Mouse (Mus musculus): ENCODE results near the gene Sgpp1. TPM values are rescaled to one million over a fixed set of nuclear protein-coding genes. Genes with fewer than 3 reads are reported as not detected.
"Not testable (repeated sequence)": the region's sequence is repeated elsewhere in the genome, so short reads cannot be mapped to it uniquely, and the experiment has no call there.

Sgpp1 gene
- total and polyA plus RNA-seq, 2 experiments from 2014 or later = 15.2 to 35.9 TPM

DNA sequence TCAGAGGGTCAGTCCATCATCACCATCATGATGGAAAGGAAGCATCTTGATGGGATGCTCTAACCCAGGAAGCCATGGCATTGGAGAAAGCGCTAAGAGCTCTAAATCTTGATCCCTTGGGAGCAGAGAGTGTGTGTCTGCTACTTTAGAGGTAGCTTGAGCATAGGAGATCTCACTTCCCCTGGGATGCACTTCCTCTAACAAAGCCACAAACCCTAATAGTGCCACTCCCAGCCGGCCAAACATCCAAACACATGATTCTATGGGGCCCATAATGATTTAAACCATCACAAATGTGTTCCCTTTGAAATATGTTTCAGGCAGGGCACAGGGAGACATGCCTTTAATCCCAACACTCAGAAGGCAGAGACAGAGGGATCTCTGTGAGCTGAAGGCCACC lies 46.5 kb downstream of the Sgpp1 start:
- no peak for TF ChIP-seq CTCF (IDR thresholded peaks at IDR 0.05)
- Histone ChIP-seq H3K9me3 (ENCODE audit: low read length) (no peaks in the 10 kb centered on the region), H3K4me2 (ENCODE audit: low read depth, low read length, poor library complexity, severe bottlenecking) (no peak overlapping the region), H3K9ac (replicated peaks; ENCODE audit: low read length, poor library complexity, severe bottlenecking) (no peak overlapping the region), H3K4me1 (ENCODE audit: insufficient read depth, low read length) (no peaks in the 10 kb centered on the region), H3K27ac (ENCODE audit: low read depth, low read length) (no peak overlapping the region), H3K36me3 (ENCODE audit: insufficient read depth, low read length) (no peaks in the 10 kb centered on the region), H3K27me3 (ENCODE audit: insufficient read depth, low read length) (no peaks in the 10 kb centered on the region), H3K4me3 (ENCODE audit: low read depth, low read length) (no peak overlapping the region)
- ATAC-seq (ENCODE audit: low FRiP score) = no peak
- 89% methylated on average over 2 of the region's 2 CpGs for WGBS
- DNase-seq (ENCODE audit: low spot score) = no peak

DNA sequence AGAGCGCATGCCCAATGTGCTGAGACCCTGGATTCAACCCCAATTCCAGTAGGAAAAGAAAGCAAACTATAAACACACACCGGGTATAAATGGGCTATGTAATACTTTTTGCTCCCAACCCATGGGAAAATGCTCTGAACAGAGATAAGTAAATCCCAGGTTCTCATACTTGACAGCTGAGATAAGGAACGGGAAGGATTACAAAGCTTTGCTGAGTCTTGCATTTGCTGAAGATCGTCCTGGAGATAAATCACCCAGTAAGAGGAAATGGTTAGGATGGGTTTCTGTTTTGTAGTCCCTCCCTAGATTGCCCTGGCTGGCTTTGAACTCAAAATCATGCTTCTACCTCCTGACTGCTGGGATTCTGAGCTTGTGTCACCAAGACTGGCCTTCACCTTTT lies 48.2 kb downstream of the Sgpp1 start:
- H3K27ac ChIP-seq (ENCODE audit: low read depth, low read length) = no peak overlapping the region
- H3K4me1 ChIP-seq (ENCODE audit: insufficient read depth, low read length) = no peaks in the 10 kb centered on the region
- TF ChIP-seq CTCF (IDR thresholded peaks at IDR 0.05) = no peak
- ATAC-seq (ENCODE audit: low FRiP score) (no peak), DNase-seq (ENCODE audit: low spot score) (no peak)
- no peak overlapping the region for H3K4me2 ChIP-seq (ENCODE audit: low read depth, low read length, poor library complexity, severe bottlenecking)
- H3K4me3 ChIP-seq (ENCODE audit: low read depth, low read length) = no peak overlapping the region
- no peak overlapping the region for H3K9ac ChIP-seq (replicated peaks; ENCODE audit: low read length, poor library complexity, severe bottlenecking)
- H3K27me3 ChIP-seq (ENCODE audit: insufficient read depth, low read length) = no peaks in the 10 kb centered on the region
- WGBS = 70% methylated on average over 4 of the region's 4 CpGs
- H3K9me3 ChIP-seq (ENCODE audit: low read length) = no peaks in the 10 kb centered on the region
- no peaks in the 10 kb centered on the region for H3K36me3 ChIP-seq (ENCODE audit: insufficient read depth, low read length)

DNA sequence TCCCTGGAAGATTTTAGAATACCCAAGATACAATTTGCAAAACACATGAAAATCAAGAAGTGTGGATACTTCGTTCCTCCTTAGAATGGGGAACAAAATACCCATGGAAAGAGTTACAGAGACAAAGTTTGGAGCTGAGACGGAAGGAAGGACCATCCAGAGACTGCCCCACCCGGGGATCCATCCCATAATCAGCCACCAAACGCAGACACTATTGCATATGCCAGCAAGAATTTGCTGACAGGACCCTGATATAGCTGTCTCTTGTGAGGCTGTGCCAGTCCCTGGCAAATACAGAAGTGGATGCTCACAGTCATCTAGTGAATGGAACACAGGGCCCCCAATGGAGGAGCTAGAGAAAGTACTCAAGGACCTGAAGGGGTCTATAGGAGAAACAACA lies 51.5 kb downstream of the Sgpp1 start:
- H3K9ac ChIP-seq (replicated peaks; ENCODE audit: low read length, poor library complexity, severe bottlenecking); DNase-seq (ENCODE audit: low spot score); H3K27ac ChIP-seq (ENCODE audit: low read depth, low read length); H3K9me3 ChIP-seq (ENCODE audit: low read length); H3K27me3 ChIP-seq (ENCODE audit: insufficient read depth, low read length); H3K4me3 ChIP-seq (ENCODE audit: low read depth, low read length); H3K4me1 ChIP-seq (ENCODE audit: insufficient read depth, low read length); ATAC-seq (ENCODE audit: low FRiP score); H3K36me3 ChIP-seq (ENCODE audit: insufficient read depth, low read length); H3K4me2 ChIP-seq (ENCODE audit: low read depth, low read length, poor library complexity, severe bottlenecking): not testable (repeated sequence)
- WGBS = 91% methylated on average over 4 of the region's 4 CpGs

DNA sequence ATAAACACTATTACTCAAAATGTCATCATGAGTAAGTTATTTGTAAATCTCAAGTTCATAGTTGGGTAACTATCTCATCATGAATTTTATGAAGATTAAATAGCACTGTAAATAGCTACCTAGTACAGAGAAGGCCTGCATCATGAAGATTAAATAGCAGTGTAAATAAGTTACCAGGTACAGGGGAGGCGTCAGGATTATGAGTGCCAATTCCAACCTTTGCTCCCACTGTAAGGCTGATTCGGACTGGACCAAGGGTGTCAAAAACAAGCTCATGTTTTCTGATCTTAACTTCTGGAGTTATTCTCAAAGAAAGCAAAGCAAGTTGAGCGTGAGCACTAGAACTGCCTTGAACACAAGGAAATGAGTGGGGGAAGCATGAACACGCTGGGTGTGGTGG lies 51.9 kb downstream of the Sgpp1 start:
- no peaks in the 10 kb centered on the region for H3K9me3 ChIP-seq (ENCODE audit: low read length)
- no peak for DNase-seq (ENCODE audit: low spot score)
- no peaks in the 10 kb centered on the region for H3K4me1 ChIP-seq (ENCODE audit: insufficient read depth, low read length)
- H3K36me3 ChIP-seq (ENCODE audit: insufficient read depth, low read length) = no peaks in the 10 kb centered on the region
- no peak overlapping the region for H3K4me3 ChIP-seq (ENCODE audit: low read depth, low read length)
- H3K9ac ChIP-seq (replicated peaks; ENCODE audit: low read length, poor library complexity, severe bottlenecking) = no peak overlapping the region
- WGBS = 94% methylated on average over 4 of the region's 4 CpGs
- H3K27me3 ChIP-seq (ENCODE audit: insufficient read depth, low read length) = no peaks in the 10 kb centered on the region
- TF ChIP-seq CTCF (IDR thresholded peaks at IDR 0.05) = no peak
- no peak for ATAC-seq (ENCODE audit: low FRiP score)
- no peak overlapping the region for H3K4me2 ChIP-seq (ENCODE audit: low read depth, low read length, poor library complexity, severe bottlenecking)
- no peak overlapping the region for H3K27ac ChIP-seq (ENCODE audit: low read depth, low read length)

DNA sequence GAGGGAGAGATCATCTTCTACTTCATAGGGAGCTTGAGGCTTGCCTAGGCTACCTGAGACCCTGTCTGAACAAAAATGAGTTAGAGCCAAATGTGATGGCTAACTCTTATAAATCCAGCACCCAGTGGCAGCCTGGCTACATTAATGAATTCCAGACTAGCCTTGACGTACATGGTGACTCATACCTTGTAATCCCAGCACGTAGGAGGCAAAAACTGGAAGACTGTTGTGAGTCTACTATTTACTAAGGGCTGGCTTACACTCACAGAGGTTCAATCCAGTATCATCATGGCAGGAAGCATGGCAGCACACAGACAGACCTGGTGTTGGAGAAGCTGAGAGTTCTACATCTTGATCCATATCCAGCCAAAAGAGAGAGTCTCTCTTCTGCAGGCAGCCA lies 52.7 kb downstream of the Sgpp1 start:
- no peak for TF ChIP-seq CTCF (IDR thresholded peaks at IDR 0.05)
- Histone ChIP-seq H3K9ac (replicated peaks; ENCODE audit: low read length, poor library complexity, severe bottlenecking) (no peak overlapping the region), H3K36me3 (ENCODE audit: insufficient read depth, low read length) (no peaks in the 10 kb centered on the region), H3K9me3 (ENCODE audit: low read length) (no peaks in the 10 kb centered on the region), H3K27me3 (ENCODE audit: insufficient read depth, low read length) (no peaks in the 10 kb centered on the region), H3K4me2 (ENCODE audit: low read depth, low read length, poor library complexity, severe bottlenecking) (no peak overlapping the region), H3K4me1 (ENCODE audit: insufficient read depth, low read length) (no peaks in the 10 kb centered on the region), H3K4me3 (ENCODE audit: low read depth, low read length) (no peak overlapping the region), H3K27ac (ENCODE audit: low read depth, low read length) (no peak overlapping the region)
- DNase-seq (ENCODE audit: low spot score) (no peak), ATAC-seq (ENCODE audit: low FRiP score) (no peak)
- WGBS = 78% methylated on average over 2 of the region's 2 CpGs

DNA sequence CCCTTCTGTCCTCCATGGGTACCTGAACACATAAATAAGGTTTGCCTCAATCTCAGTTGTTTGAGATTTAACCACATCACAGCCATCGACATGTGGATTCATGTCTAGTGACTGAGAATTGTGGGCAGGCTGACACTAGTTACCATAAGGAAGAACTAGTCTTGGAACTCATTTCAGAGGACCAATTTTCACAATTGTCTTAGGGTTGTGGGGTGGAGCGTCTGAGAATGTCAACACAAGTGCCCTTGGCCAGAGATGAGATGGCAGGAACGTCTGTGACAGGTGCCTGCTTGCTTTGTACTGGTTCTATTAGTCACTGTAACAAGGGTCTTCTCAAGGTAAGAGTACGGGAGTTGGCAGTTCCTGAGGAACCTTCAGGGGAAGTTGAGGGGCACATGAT lies 54.4 kb downstream of the Sgpp1 start:
- no peak overlapping the region for H3K4me3 ChIP-seq (ENCODE audit: low read depth, low read length)
- no peak for ATAC-seq (ENCODE audit: low FRiP score)
- 86% methylated on average over 4 of the region's 4 CpGs for WGBS
- H3K27ac ChIP-seq (ENCODE audit: low read depth, low read length) = no peak overlapping the region
- H3K27me3 ChIP-seq (ENCODE audit: insufficient read depth, low read length) = no peaks in the 10 kb centered on the region
- H3K9ac ChIP-seq (replicated peaks; ENCODE audit: low read length, poor library complexity, severe bottlenecking) = no peak overlapping the region
- TF ChIP-seq CTCF (IDR thresholded peaks at IDR 0.05) = no peak
- no peaks in the 10 kb centered on the region for H3K4me1 ChIP-seq (ENCODE audit: insufficient read depth, low read length)
- no peak for DNase-seq (ENCODE audit: low spot score)
- no peaks in the 10 kb centered on the region for H3K36me3 ChIP-seq (ENCODE audit: insufficient read depth, low read length)
- H3K9me3 ChIP-seq (ENCODE audit: low read length) = no peaks in the 10 kb centered on the region
- H3K4me2 ChIP-seq (ENCODE audit: low read depth, low read length, poor library complexity, severe bottlenecking) = no peak overlapping the region

DNA sequence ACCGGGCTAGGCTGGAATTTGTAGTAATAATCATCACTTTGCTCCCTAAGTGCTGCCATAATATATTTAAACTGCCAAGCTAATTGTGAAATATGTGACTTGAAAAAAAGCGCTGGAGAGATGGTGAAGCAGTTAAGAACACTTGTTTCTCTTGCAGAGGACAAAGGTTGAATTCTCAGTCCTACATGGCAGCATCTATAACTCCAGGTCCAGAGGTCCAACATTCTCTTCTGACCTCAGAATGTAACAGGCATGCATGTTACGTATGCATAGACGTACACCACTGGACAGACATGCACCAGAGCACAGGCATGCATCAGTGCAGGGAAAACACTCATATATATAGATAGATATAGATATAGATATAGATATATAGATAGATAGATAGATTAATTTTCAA lies 57.1 kb downstream of the Sgpp1 start:
- Histone ChIP-seq H3K27ac (ENCODE audit: low read depth, low read length) (no peak overlapping the region), H3K4me2 (ENCODE audit: low read depth, low read length, poor library complexity, severe bottlenecking) (no peak overlapping the region), H3K4me1 (ENCODE audit: insufficient read depth, low read length) (no peaks in the 10 kb centered on the region), H3K4me3 (ENCODE audit: low read depth, low read length) (no peak overlapping the region), H3K27me3 (ENCODE audit: insufficient read depth, low read length) (no peaks in the 10 kb centered on the region), H3K9me3 (ENCODE audit: low read length) (no peaks in the 10 kb centered on the region), H3K36me3 (ENCODE audit: insufficient read depth, low read length) (no peaks in the 10 kb centered on the region), H3K9ac (replicated peaks; ENCODE audit: low read length, poor library complexity, severe bottlenecking) (no peak overlapping the region)
- WGBS = 99% methylated on average over 4 of the region's 4 CpGs
- ATAC-seq (ENCODE audit: low FRiP score) (no peak), DNase-seq (ENCODE audit: low spot score) (no peak)
- TF ChIP-seq CTCF (IDR thresholded peaks at IDR 0.05) = no peak
